Mouse (Mus musculus) ES-Bruce4 (cell line): Measurements from ENCODE around the gene Mup4. TPM values are rescaled to one million over a fixed set of nuclear protein-coding genes. Genes with fewer than 3 reads are reported as not detected.

ENCODE experiments used
- H3K27ac ChIP-seq: 2 replicates; pipeline ENCODE4 v1.5.1; 2012; ENCODE audit warnings: low read length, inconsistent platforms; ENCODE audit not compliant: insufficient read depth
- H3K27me3 ChIP-seq: 2 replicates; pipeline ENCODE4 v1.6.1; 2012; ENCODE audit warnings: mild to moderate bottlenecking, low read length, inconsistent platforms; ENCODE audit not compliant: control insufficient read depth, poor library complexity, insufficient read depth, severe bottlenecking
- H3K36me3 ChIP-seq: 2 replicates; pipeline ENCODE4 v1.6.1; 2012; ENCODE audit warnings: inconsistent platforms, mild to moderate bottlenecking, low read length, moderate library complexity; ENCODE audit not compliant: control insufficient read depth, poor library complexity, insufficient read depth, severe bottlenecking
- H3K4me1 ChIP-seq: one replicate; pipeline ENCODE4 v1.8.1; 2011; ENCODE audit warnings: low read length; ENCODE audit not compliant: control insufficient read depth, insufficient read depth
- H3K4me3 ChIP-seq: 2 replicates; pipeline ENCODE4 v1.5.1; 2011; ENCODE audit warnings: low read depth, mild to moderate bottlenecking, low read length
- H3K9ac ChIP-seq: 2 replicates; pipeline ENCODE4 v1.6.1; 2012; ENCODE audit warnings: low read depth, mild to moderate bottlenecking, inconsistent platforms; ENCODE audit not compliant: poor library complexity, severe bottlenecking
- H3K9me3 ChIP-seq: replicated peaks from 2 replicates; pipeline ENCODE4 v1.6.1; 2012; ENCODE audit warnings: mild to moderate bottlenecking, low read length, inconsistent platforms; ENCODE audit not compliant: control insufficient read depth, poor library complexity, insufficient read depth, severe bottlenecking
- CTCF ChIP-seq: IDR thresholded peaks from one replicate; pipeline ENCODE4 v1.8.1; 2011; ENCODE audit warnings: low read depth, low read length
- EP300 ChIP-seq: IDR thresholded peaks from 2 replicates; pipeline ENCODE4 v1.6.1; 2011; ENCODE audit warnings: low read depth, low read length; ENCODE audit not compliant: insufficient read depth
- POLR2A ChIP-seq: IDR thresholded peaks from one replicate; pipeline ENCODE4 v1.8.1; 2011; ENCODE audit warnings: low read length; ENCODE audit not compliant: insufficient read depth
- polyA plus RNA-seq: library from polyadenylated mRNA; stranded (reverse); fragments of >200 nt; gene quantifications from 2 replicates; pipeline ENCODE4 v1.2.4, GENCODE M21; 2011; ENCODE audit warnings: low read depth; ENCODE audit not compliant: missing spikeins, insufficient read depth, insufficient read length

Gene Mup4
- polyA plus RNA-seq, 1 experiment: not detected

- no peaks in the 10 kb centered on the region for H3K4me1 ChIP-seq
- H3K9ac ChIP-seq: no peak overlapping the region
- H3K36me3 ChIP-seq: no peaks in the 10 kb centered on the region
- H3K9me3 ChIP-seq: no peaks in the 10 kb centered on the region
- no peak overlapping the region for H3K4me3 ChIP-seq
- TF ChIP-seq EP300 (no peak), CTCF (no peak), POLR2A (no peak)
- H3K27ac ChIP-seq: no peak overlapping the region
- H3K27me3 ChIP-seq: no peaks in the 10 kb centered on the region
Observed at GRCm38 (mm10) chr4:59927666-59928065, 32.8 kb downstream of the Mup4 start.

GRCm38 (mm10) chr4:59925082-59925481, 35.4 kb downstream of the Mup4 start:
- Histone ChIP-seq H3K9me3 (no peaks in the 10 kb centered on the region), H3K9ac (no peak overlapping the region), H3K36me3 (no peaks in the 10 kb centered on the region), H3K4me3 (no peak overlapping the region), H3K4me1 (no peaks in the 10 kb centered on the region), H3K27ac (no peak overlapping the region), H3K27me3 (no peaks in the 10 kb centered on the region)
- TF ChIP-seq CTCF: no peak
- TF ChIP-seq POLR2A: no peak
- no peak for TF ChIP-seq EP300

GRCm38 (mm10) chr4:59917966-59918365, 42.5 kb downstream of the Mup4 start:
- no peaks in the 10 kb centered on the region for H3K27me3 ChIP-seq
- no peaks in the 10 kb centered on the region for H3K9me3 ChIP-seq
- TF ChIP-seq EP300 (no peak), POLR2A (no peak), CTCF (no peak)
- H3K4me3 ChIP-seq: no peak overlapping the region
- H3K27ac ChIP-seq: no peak overlapping the region
- H3K36me3 ChIP-seq: no peaks in the 10 kb centered on the region
- no peak overlapping the region for H3K9ac ChIP-seq
- no peaks in the 10 kb centered on the region for H3K4me1 ChIP-seq

GRCm38 (mm10) chr4:59914608-59915403, 45.7 kb downstream of the Mup4 start, which contains the start of gene Slc46a2:
TSS of gene Slc46a2 (minus strand) at chr4:59915056.
- Histone ChIP-seq H3K27me3 (no peaks in the 10 kb centered on the region), H3K4me1 (no peaks in the 10 kb centered on the region), H3K36me3 (no peaks in the 10 kb centered on the region), H3K9me3 (no peaks in the 10 kb centered on the region), H3K4me3 (peak within 1 kb of the TSS; percentile 47), H3K9ac (no peak within 1 kb of the TSS), H3K27ac (no peak within 1 kb of the TSS)
- TF ChIP-seq EP300: no peak
- no peak for TF ChIP-seq CTCF
- no peak for TF ChIP-seq POLR2A

- no peaks in the 10 kb centered on the region for H3K36me3 ChIP-seq
- H3K27ac ChIP-seq: no peak overlapping the region
- TF ChIP-seq CTCF: no peak
- no peak for TF ChIP-seq POLR2A
- no peak for TF ChIP-seq EP300
- no peaks in the 10 kb centered on the region for H3K9me3 ChIP-seq
- H3K4me1 ChIP-seq: peaks cover 7% of the 10 kb centered on the region
- no peaks in the 10 kb centered on the region for H3K27me3 ChIP-seq
- no peak overlapping the region for H3K4me3 ChIP-seq
- H3K9ac ChIP-seq: no peak overlapping the region
Observed at GRCm38 (mm10) chr4:59908785-59909184, 51.7 kb downstream of the Mup4 start.

- no peaks in the 10 kb centered on the region for H3K9me3 ChIP-seq
- H3K27ac ChIP-seq: peak overlapping the region; percentile 18; the same call in 1 of the 2 replicates
- no peaks in the 10 kb centered on the region for H3K36me3 ChIP-seq
- no peak overlapping the region for H3K9ac ChIP-seq
- H3K4me1 ChIP-seq: peaks cover 7% of the 10 kb centered on the region
- TF ChIP-seq POLR2A (no peak), EP300 (peak; percentile 80; the same call in 1 of the 2 replicates)
- no peaks in the 10 kb centered on the region for H3K27me3 ChIP-seq
- H3K4me3 ChIP-seq: no peak overlapping the region
Observed at GRCm38 (mm10) chr4:59907657-59908230, 52.8 kb downstream of the Mup4 start.
